Mouse (Mus musculus): ENCODE results near the gene Btg2.

DNA sequence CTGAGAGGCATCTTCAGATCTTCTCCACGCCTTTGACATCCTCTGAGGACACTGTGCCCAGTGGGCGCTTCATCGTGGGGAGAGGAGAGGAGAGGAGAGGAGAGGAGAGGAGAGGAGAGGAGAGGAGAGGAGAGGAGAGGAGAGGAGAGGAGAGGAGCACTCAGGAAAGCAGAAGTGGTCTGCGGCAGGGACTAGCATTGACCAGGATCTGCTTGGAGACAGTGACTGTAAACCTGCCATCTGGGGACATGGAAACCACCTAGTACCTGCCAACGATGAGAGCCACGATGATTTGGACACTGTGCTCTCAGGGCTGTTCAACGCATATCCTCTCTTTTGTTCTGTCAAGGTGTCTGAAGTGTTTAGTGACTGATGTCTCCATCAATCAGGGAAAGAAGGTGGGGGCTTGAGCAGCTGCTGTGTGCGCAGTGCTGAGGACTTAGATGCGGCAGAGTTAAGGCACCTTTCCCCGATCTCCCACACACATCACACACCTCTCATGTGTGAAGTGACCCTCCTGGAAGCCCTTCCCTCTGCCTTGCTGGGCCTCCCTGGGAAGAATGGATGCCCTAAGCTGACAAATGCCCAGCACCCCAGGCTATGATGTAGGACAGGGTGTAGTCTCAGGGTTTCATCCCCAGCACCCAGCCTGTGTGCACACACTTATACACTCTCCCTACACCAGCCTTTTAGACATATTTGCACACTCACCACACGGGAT is 26.3 kb upstream of the Btg2 start:
- no peak for TF ChIP-seq POLR2A (IDR thresholded peaks at IDR 0.05; ENCODE audit: control insufficient read depth, extremely low read depth, insufficient read depth, low read length, poor library complexity)
- no peak for TF ChIP-seq CTCF (IDR thresholded peaks at IDR 0.05; ENCODE audit: borderline replicate concordance, control insufficient read depth, extremely low read depth, insufficient read depth, low read length, poor library complexity)
